Mouse (Mus musculus) forebrain, embryonic 15.5 days (tissue): ENCODE data around the gene Inpp5e. TPM values are rescaled to one million over a fixed set of nuclear protein-coding genes. Genes with fewer than 3 reads are reported as not detected.
"Not testable (repeated sequence)": the region's sequence is repeated elsewhere in the genome, so short reads cannot be mapped to it uniquely, and the experiment has no call there.

ENCODE experiments used
- ATAC-seq: fragments of 200-750 bp; cut with Nextera tagmentation; replicated peaks from 2 replicates; pipeline ENCODE4 v1.8.0; 2017; ENCODE audit warnings: mild to moderate bottlenecking, moderate TSS enrichment, moderate library complexity
- H3K27ac ChIP-seq: fragments of 300-500 bp; sonication (generic); replicated peaks from 2 replicates; pipeline ENCODE4 v1.5.1; 2015; ENCODE audit warnings: mild to moderate bottlenecking, inconsistent platforms
- H3K27me3 ChIP-seq: fragments of 300-500 bp; sonication (generic); 2 replicates; pipeline ENCODE4 v1.6.1; 2015; ENCODE audit warnings: inconsistent platforms
- H3K36me3 ChIP-seq: fragments of 300-500 bp; sonication (generic); 2 replicates; pipeline ENCODE4 v1.6.1; 2015; ENCODE audit warnings: mild to moderate bottlenecking, inconsistent platforms
- H3K4me1 ChIP-seq: fragments of 300-500 bp; sonication (generic); 2 replicates; pipeline ENCODE4 v1.6.1; 2015; ENCODE audit warnings: inconsistent platforms
- H3K4me2 ChIP-seq: fragments of 300-500 bp; sonication (generic); replicated peaks from 2 replicates; pipeline ENCODE4 v1.6.1; 2015; ENCODE audit warnings: mild to moderate bottlenecking, inconsistent platforms
- H3K4me3 ChIP-seq: fragments of 300-500 bp; sonication (generic); 2 replicates; pipeline ENCODE4 v1.5.1; 2015; ENCODE audit warnings: mild to moderate bottlenecking, inconsistent platforms
- H3K9ac ChIP-seq: fragments of 300-500 bp; sonication (generic); replicated peaks from 2 replicates; pipeline ENCODE4 v1.6.1; 2015; ENCODE audit warnings: mild to moderate bottlenecking, inconsistent platforms
- H3K9me3 ChIP-seq: fragments of 300-500 bp; sonication (generic); 2 replicates; pipeline ENCODE4 v1.6.1; 2016; ENCODE audit warnings: inconsistent platforms
- WGBS: fragments of 180-500 bp; shearing (Covaris S2); methylation state at CpG from one replicate; pipeline ENCODE4 v1.1.7; 2015; ENCODE audit warnings: mixed read lengths; 5-methylcytosine and 5-hydroxymethylcytosine counted together
- polyA plus RNA-seq: library from polyadenylated mRNA; unstranded; fragments of >200 nt; fragmentation: Nextera tagmentation; extraction: Ambion mirVana; gene quantifications from 2 replicates; pipeline ENCODE4 v1.2.1, GENCODE M21; 2015

Gene Inpp5e
- polyA plus RNA-seq, 1 experiment from 2014 or later, result 22.4 TPM

DNA sequence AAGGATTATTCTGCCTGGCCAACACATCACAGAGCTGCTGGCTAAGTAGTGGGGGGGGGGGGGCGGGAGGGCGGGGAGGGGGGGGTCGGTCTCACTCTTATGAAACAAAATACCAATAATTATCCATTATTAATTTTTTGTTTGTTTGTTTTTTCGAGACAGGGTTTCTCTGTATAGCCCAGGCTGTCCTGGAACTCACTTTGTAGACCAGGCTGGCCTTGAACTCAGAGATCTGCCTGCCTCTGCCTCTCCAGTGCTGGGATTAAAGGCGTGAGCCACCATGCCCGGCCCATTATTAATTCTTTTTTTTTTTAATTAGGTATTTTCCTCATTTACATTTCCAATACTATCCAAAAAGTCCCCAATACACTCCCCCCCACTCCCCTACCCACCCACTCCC is 28.1 kb downstream of the Inpp5e start:
- H3K9me3 ChIP-seq, H3K27me3 ChIP-seq: not testable (repeated sequence)
- 37% methylated on average over 6 of the region's 6 CpGs for WGBS
- Histone ChIP-seq H3K4me1 (peaks cover 21% of the 10 kb centered on the region), H3K9ac (peak overlapping the region; percentile 76), H3K36me3 (peaks cover 62% of the 10 kb centered on the region), H3K27ac (peak overlapping the region; percentile 56), H3K4me2 (peak overlapping the region; percentile 94), H3K4me3 (peak overlapping the region; percentile 68)
- ATAC-seq, result peak; percentile 14; the same call in 1 of the 2 replicates

DNA sequence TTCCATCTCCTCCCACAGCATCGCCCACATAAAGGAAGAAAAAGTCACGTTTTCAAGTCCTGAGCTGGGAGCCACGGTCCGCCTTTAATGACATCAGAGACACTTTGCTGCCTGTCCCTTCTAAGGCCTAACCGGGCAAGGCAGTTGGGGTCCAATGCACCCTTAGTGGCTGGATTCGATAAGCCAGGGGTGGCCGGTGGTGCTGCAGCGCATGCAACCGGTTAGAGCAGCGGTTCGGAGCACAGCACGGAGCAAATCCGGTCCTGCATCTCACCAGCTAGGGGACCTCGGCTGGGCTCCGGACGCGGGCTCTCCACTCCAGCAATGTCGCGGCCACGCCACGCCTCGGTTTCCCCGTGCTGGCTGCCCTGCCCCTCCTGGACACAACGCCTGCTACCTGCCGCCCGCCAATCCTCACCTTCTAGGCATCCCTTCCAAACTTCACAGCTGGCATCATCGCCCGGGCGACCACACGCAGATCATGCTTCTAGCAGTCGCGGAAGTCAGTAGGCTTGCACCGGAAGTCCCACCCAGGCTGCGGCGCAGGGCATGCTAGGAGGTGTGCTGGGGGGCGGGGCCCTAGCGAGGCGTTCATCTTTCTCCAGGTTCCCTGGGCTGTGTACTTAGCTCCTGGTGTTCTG is 28.8 kb downstream of the Inpp5e start, which contains the start of gene Snapc4:
TSS of gene Snapc4 (minus strand) at position 523 of the 641 bp plus-strand sequence.
- H3K27ac ChIP-seq, result peak within 1 kb of the TSS; percentile 56
- no peaks in the 10 kb centered on the region for H3K27me3 ChIP-seq
- H3K9me3 ChIP-seq, result no peaks in the 10 kb centered on the region
- H3K4me1 ChIP-seq, result peaks cover 21% of the 10 kb centered on the region
- H3K9ac ChIP-seq, result peak within 1 kb of the TSS; percentile 76
- peak; percentile 98 for ATAC-seq
- H3K4me2 ChIP-seq, result peak within 1 kb of the TSS; percentile 94
- H3K36me3 ChIP-seq, result peaks cover 61% of the 10 kb centered on the region
- WGBS, result 0% methylated on average over 38 of the region's 38 CpGs
- peak within 1 kb of the TSS; percentile 68 for H3K4me3 ChIP-seq

DNA sequence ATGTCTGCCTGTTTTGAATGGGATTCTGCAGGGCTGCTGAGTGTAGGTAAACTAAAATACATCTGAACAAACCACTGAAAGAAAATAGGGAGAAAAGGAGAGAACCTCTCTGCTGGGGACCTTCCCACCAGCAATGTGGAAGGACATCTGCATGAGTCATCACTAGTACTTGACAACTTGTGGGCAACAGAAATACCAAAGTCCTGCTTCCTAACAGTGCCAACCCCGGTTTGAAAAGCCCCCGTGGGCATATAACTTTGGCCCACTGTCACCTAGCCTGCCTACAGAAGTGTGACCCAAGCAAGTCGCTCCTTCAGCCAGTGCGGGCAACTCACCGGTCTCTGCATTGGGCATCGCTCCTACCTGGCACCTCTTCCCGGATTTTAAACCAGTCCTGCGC is 36.6 kb downstream of the Inpp5e start:
- no peaks in the 10 kb centered on the region for H3K27me3 ChIP-seq
- H3K4me3 ChIP-seq, result no peak overlapping the region
- H3K27ac ChIP-seq, result no peak overlapping the region
- H3K9me3 ChIP-seq, result no peaks in the 10 kb centered on the region
- no peak overlapping the region for H3K4me2 ChIP-seq
- H3K36me3 ChIP-seq, result peaks cover 94% of the 10 kb centered on the region
- ATAC-seq, result no peak
- H3K9ac ChIP-seq, result no peak overlapping the region
- 97% methylated on average over 8 of the region's 8 CpGs for WGBS
- H3K4me1 ChIP-seq, result no peaks in the 10 kb centered on the region

DNA sequence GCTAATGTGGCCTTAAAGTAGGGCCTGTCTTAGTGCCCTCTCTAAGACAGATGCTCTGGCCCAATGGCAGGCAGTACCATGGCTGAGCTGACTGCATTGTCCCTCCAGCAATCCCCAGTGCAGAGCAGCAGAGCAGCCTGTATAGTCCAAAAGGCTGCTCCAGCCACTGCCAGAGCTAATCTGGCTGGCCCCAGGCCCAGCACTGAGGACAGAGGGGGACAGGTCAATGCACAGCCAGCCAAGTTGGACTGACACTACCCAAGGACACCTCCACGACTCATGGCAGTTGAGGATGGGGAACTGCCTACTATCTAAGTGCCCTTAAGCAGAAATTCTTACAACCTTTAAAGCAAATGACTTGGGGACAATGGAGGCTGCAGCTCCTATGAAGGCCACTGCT is 40.4 kb downstream of the Inpp5e start:
- Histone ChIP-seq H3K9ac (no peak overlapping the region), H3K27ac (no peak overlapping the region), H3K4me1 (no peaks in the 10 kb centered on the region), H3K4me2 (no peak overlapping the region), H3K27me3 (no peaks in the 10 kb centered on the region), H3K9me3 (no peaks in the 10 kb centered on the region), H3K4me3 (no peak overlapping the region), H3K36me3 (peaks cover 90% of the 10 kb centered on the region)
- WGBS, result 97% methylated on average over 1 of the region's 1 CpGs
- no peak for ATAC-seq

DNA sequence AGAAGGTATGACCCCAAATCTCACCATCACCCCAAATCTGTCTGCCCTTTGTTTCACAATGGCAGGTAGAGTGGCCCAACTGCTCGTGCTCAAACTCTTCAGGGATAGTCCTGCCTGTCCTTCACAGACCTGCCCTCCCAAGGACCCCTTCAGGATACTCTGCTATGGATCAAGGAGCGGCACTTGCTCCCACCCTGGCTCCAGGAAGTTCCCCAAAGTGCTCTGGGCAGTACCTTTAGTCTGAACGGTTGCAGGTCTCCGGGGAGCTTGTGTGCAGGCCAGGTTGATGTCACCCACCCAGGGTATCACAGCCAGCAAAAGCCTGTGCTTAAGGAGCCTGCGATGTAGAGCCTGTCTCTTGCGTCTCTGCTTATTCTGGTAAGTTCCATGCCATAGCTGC is 41.1 kb downstream of the Inpp5e start:
- Histone ChIP-seq H3K27me3 (no peaks in the 10 kb centered on the region), H3K4me1 (no peaks in the 10 kb centered on the region), H3K9me3 (no peaks in the 10 kb centered on the region), H3K36me3 (peaks cover 84% of the 10 kb centered on the region), H3K4me2 (no peak overlapping the region), H3K9ac (no peak overlapping the region), H3K27ac (no peak overlapping the region), H3K4me3 (no peak overlapping the region)
- ATAC-seq, result no peak
- 93% methylated on average over 6 of the region's 6 CpGs for WGBS

DNA sequence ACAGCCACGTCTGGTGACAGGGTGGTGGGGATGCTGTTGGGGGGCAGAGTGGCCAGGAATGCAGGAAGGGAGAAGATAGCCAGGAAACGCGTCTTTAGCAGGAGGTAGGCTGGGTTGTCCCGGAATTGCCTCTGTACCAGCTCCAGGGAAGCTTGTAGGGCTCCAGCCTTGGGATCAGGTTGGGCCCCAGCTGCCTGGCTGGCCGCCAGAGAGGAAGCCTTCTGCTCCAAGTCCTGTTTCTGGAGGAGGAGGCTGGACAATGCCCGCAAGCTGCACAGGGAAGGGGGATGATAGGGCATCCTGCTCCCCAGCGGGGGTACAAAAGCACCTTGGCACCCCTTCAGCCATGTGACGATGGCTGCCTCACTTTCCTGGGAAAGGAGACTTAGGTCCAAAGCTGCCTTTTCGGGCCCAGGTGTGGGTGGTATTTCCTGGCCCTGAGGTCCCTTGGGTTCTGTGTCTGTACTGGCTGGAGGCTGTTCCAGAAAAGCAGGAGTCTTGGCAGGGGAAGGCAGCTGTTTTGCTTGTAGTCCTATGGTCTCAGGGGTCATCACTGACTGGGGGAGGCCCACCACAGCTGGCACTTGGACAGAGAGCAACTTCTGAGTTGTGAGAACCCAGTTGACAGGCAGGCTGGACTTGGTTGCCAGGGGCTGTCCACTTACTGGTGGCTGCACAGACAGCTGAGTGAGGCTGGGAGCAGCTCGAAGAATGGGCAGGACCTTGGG is 44.1 kb downstream of the Inpp5e start:
- H3K27me3 ChIP-seq, result no peaks in the 10 kb centered on the region
- WGBS, result 86% methylated on average over 10 of the region's 10 CpGs
- no peak overlapping the region for H3K4me2 ChIP-seq
- no peaks in the 10 kb centered on the region for H3K9me3 ChIP-seq
- H3K4me3 ChIP-seq, result no peak overlapping the region
- H3K36me3 ChIP-seq, result peaks cover 55% of the 10 kb centered on the region
- ATAC-seq, result no peak
- H3K4me1 ChIP-seq, result no peaks in the 10 kb centered on the region
- H3K9ac ChIP-seq, result no peak overlapping the region
- H3K27ac ChIP-seq, result no peak overlapping the region

DNA sequence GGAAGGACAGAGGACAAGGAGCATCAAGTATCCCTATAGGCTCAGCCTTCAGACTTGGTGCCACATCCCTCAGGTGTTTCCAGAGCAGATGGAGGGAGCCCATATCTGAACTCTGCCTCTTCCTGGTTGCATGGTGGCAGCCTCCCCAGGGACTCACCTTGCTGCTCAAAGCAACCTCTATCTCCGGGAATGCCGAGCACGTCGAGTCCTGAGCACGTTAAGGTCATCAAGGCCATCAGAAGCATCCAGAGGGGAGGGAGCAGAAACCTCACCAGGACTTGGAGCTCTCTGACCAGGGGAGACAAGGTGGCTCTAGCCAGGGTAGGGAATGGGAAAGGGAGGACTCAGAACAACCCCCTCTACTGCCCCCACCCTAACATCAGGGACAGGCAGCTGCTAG is 45.5 kb downstream of the Inpp5e start:
- no peak overlapping the region for H3K27ac ChIP-seq
- 96% methylated on average over 5 of the region's 5 CpGs for WGBS
- no peak overlapping the region for H3K4me3 ChIP-seq
- H3K9me3 ChIP-seq, result no peaks in the 10 kb centered on the region
- peaks cover 41% of the 10 kb centered on the region for H3K36me3 ChIP-seq
- H3K9ac ChIP-seq, result no peak overlapping the region
- ATAC-seq, result no peak
- H3K4me1 ChIP-seq, result no peaks in the 10 kb centered on the region
- no peak overlapping the region for H3K4me2 ChIP-seq
- H3K27me3 ChIP-seq, result no peaks in the 10 kb centered on the region

DNA sequence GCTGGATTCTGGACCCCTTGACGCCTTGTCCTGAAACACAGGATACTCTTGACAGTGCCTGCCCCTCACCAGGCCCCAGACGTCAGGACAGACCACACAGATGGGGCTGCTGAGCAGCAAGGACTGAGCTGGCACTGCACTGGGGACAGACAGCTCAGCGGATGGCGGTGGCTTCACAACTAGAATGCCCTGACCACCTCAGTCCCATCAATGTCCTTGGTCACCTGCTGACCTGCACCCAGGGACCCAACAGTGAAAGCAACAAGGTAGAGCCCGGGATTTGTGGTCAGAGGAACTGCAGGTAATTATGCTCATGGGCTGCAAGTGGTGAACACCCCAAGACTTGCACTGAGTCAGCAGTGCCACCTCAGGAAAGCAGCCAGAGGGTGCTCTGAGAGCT is 46.0 kb downstream of the Inpp5e start:
- Histone ChIP-seq H3K9me3 (no peaks in the 10 kb centered on the region), H3K4me3 (no peak overlapping the region), H3K27me3 (no peaks in the 10 kb centered on the region), H3K9ac (no peak overlapping the region), H3K27ac (no peak overlapping the region), H3K4me2 (no peak overlapping the region), H3K4me1 (no peaks in the 10 kb centered on the region), H3K36me3 (peaks cover 38% of the 10 kb centered on the region)
- 91% methylated on average over 5 of the region's 5 CpGs for WGBS
- no peak for ATAC-seq

DNA sequence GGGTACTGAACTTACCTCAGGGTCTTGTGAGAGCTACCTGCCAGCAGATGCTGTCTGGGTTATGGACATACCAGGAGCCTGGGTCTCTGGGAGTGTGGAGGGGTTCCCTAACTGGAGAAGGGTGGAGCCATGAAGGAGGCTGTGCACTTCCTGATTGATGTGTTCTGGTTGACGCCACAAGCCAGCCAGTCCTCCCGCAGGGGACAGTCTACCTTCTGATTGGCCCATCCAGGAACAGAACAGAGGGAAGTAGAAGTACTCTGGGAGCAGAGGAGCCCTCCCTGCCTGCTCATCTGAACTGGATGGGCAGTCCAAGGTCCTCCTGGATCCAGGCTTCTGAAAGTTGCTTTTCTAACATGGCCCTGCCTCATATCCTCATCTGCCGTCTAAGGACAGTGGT is 48.2 kb downstream of the Inpp5e start, which contains the start of gene Card9:
TSS of gene Card9 (minus strand) at position 147 of the 400 bp plus-strand sequence.
- Histone ChIP-seq H3K27ac (no peak within 1 kb of the TSS), H3K36me3 (peaks cover 16% of the 10 kb centered on the region), H3K9me3 (no peaks in the 10 kb centered on the region), H3K4me2 (no peak within 1 kb of the TSS), H3K9ac (no peak within 1 kb of the TSS), H3K4me1 (no peaks in the 10 kb centered on the region), H3K4me3 (no peak within 1 kb of the TSS), H3K27me3 (no peaks in the 10 kb centered on the region)
- no peak for ATAC-seq
- 66% methylated on average over 3 of the region's 3 CpGs for WGBS

DNA sequence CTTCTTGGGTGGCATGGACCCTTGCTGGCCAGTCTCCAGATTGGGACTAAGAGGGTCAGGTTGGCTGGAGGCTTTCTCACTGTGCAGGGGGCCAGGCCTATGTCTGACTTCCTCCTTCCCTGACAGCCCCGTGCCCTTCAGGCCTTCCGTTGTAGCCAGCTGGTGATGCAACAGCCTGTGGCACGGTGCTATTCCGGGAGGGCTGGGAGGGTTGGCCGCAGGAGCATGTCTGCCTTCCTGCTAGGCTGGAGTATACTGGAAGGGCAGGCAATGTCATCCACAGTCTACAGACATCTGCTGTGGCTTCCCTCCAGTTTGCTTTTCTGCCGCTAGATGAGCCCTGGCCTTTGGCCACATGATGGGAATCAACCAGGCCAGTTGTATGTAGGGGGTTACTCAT is 49.0 kb downstream of the Inpp5e start:
- ATAC-seq, result no peak
- H3K4me2 ChIP-seq, result no peak overlapping the region
- no peak overlapping the region for H3K9ac ChIP-seq
- WGBS, result 86% methylated on average over 6 of the region's 6 CpGs
- no peaks in the 10 kb centered on the region for H3K27me3 ChIP-seq
- no peak overlapping the region for H3K27ac ChIP-seq
- H3K4me1 ChIP-seq, result no peaks in the 10 kb centered on the region
- H3K36me3 ChIP-seq, result peaks cover 9% of the 10 kb centered on the region
- H3K4me3 ChIP-seq, result no peak overlapping the region
- no peaks in the 10 kb centered on the region for H3K9me3 ChIP-seq

DNA sequence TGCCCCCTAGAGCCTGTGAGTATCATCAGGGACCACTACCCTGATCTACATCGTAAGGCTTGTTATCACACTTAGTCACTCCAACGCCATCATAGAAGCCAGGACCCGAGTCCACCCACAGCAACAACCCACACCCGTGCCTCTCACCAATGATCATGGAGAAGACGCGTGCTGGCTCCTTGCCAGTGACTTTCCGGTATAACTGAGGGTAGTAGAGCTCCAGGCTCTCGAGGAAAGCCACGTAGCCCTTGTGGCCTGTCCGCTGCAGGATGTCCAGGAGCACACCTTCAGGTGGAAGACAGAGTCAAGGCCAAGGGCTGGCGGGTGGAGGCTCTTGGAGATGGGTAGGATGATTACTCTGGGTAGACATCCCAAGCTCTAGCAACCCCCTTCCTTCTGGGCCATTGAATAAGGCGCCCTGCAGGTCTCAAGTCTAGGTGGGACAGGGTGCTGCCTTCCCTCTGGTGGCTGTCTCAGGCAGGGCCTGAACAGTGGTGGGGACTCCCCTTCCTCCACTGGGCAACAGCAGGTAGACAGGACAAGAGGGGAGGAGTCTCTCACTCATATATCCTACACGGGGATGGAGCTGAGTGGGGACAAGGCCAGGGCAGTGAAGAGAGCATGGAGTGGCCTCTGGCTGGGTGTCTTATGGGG is 50.2 kb downstream of the Inpp5e start:
- no peak for ATAC-seq
- Histone ChIP-seq H3K4me3 (no peak overlapping the region), H3K4me2 (no peak overlapping the region), H3K4me1 (no peaks in the 10 kb centered on the region), H3K27me3 (no peaks in the 10 kb centered on the region), H3K9me3 (no peaks in the 10 kb centered on the region), H3K27ac (no peak overlapping the region), H3K9ac (no peak overlapping the region), H3K36me3 (no peaks in the 10 kb centered on the region)
- WGBS, result 91% methylated on average over 13 of the region's 13 CpGs

DNA sequence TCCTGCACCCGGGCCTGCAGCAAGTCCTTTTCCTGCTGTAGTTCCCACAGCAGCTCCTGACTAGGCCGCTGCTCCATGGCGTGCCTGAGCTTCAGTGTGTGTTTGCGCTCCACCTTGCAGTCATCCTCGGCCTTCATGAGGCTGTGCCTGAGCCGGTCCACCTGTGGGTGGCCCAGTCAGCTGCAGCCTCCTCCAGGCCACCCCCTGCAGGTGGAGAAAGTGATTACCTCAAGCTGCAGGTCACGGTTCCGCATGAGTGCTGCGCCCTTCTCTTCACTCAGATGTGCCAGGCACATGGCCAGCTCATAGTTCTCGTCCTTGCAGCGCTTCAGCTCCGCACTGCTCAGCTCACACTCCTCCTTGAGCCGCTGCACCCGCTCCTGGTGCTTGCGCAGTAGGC is 51.5 kb downstream of the Inpp5e start:
- peaks cover 10% of the 10 kb centered on the region for H3K4me1 ChIP-seq
- no peak overlapping the region for H3K4me3 ChIP-seq
- H3K9ac ChIP-seq, result no peak overlapping the region
- WGBS, result 47% methylated on average over 15 of the region's 15 CpGs
- H3K27ac ChIP-seq, result no peak overlapping the region
- H3K27me3 ChIP-seq, result no peaks in the 10 kb centered on the region
- H3K36me3 ChIP-seq, result no peaks in the 10 kb centered on the region
- no peak for ATAC-seq
- no peaks in the 10 kb centered on the region for H3K9me3 ChIP-seq
- no peak overlapping the region for H3K4me2 ChIP-seq
